Mouse (Mus musculus) neural tube, embryonic 14.5 days (tissue): Measurements from ENCODE around the gene Kif26b. TPM values are rescaled to one million over a fixed set of nuclear protein-coding genes. Genes with fewer than 3 reads are reported as not detected.

Experiments used
- ATAC-seq: fragments of 200-750 bp; cut with Nextera tagmentation; 2 replicates; pipeline ENCODE4 v1.8.0; 2017; ENCODE audit warnings: low read depth, mild to moderate bottlenecking, moderate TSS enrichment, moderate library complexity
- H3K27ac ChIP-seq: fragments of 300-500 bp; sonication (generic); 2 replicates; pipeline ENCODE4 v1.5.1; 2014; ENCODE audit warnings: low read depth, mild to moderate bottlenecking, control low read depth, low read length, moderate library complexity, mixed read lengths
- H3K27me3 ChIP-seq: fragments of 300-500 bp; sonication (generic); 2 replicates; pipeline ENCODE4 v1.6.1; 2014; ENCODE audit warnings: low read length; ENCODE audit not compliant: control insufficient read depth, insufficient read depth
- H3K36me3 ChIP-seq: fragments of 300-500 bp; sonication (generic); 2 replicates; pipeline ENCODE4 v1.6.1; 2014; ENCODE audit warnings: low read length, mixed read lengths; ENCODE audit not compliant: control insufficient read depth, insufficient read depth
- H3K4me1 ChIP-seq: fragments of 300-500 bp; sonication (generic); 2 replicates; pipeline ENCODE4 v1.6.1; 2014; ENCODE audit warnings: low read length; ENCODE audit not compliant: control insufficient read depth, insufficient read depth
- H3K4me2 ChIP-seq: fragments of 300-500 bp; sonication (generic); 2 replicates; pipeline ENCODE4 v1.6.1; 2014; ENCODE audit warnings: mild to moderate bottlenecking, low read depth, low read length, control low read depth
- H3K4me3 ChIP-seq: fragments of 300-500 bp; sonication (generic); 2 replicates; pipeline ENCODE4 v1.5.1; 2014; ENCODE audit warnings: low read depth, low read length, control low read depth, mixed read lengths
- H3K9ac ChIP-seq: fragments of 300-500 bp; sonication (generic); replicated peaks from 2 replicates; pipeline ENCODE4 v1.6.1; 2014; ENCODE audit warnings: low read depth, mild to moderate bottlenecking, control low read depth, low read length, mixed read lengths
- H3K9me3 ChIP-seq: fragments of 300-500 bp; sonication (generic); 2 replicates; pipeline ENCODE4 v1.6.1; 2016; ENCODE audit warnings: low read length; ENCODE audit not compliant: control insufficient read depth
- WGBS: fragments of 180-500 bp; shearing (Covaris S2); extraction: QIAGEN DNeasy Blood & Tissue Kit; methylation state at CpG from one replicate; pipeline ENCODE4 v1.1.7; 2014; 5-methylcytosine and 5-hydroxymethylcytosine counted together
- polyA plus RNA-seq: library from polyadenylated mRNA; unstranded; fragments of >200 nt; fragmentation: Nextera tagmentation; extraction: Ambion mirVana; gene quantifications from 2 replicates; pipeline ENCODE4 v1.2.1, GENCODE M21; 2014

Gene Kif26b
- 18.5 and 18.8 TPM in 2 replicates for polyA plus RNA-seq

GRCm38 (mm10) chr1:178528431-178529351, at the start of gene Kif26b:
Gene Kif26b, plus strand, starts transcription at chr1:178529125.
- 1% methylated on average over 91 of the region's 92 CpGs for WGBS
- peak; percentile 73 for ATAC-seq
- no peaks in the 10 kb centered on the region for H3K9me3 ChIP-seq

DNA sequence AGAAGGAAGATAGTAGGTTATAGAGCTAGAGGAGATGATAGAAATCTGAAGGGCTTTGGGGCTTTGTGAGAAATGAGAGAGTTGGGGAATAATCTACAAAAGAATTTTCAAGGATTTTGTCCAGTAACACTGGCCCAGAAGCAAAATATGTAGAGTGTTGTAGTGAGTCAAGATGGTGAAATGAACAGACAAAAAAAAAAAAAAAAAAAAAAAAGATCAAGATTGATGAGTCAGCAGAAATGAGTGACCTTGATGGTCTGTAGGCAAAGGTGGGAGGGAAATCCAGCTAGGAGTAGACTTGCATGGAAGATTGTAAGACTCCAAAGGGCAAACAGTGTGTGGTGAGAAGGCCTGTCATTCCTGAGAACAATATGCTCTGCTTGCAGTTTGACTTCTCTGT, 45.1 kb upstream of the Kif26b start:
- Histone ChIP-seq H3K9me3 (no peaks in the 10 kb centered on the region), H3K4me2 (no peak overlapping the region), H3K27me3 (no peaks in the 10 kb centered on the region), H3K9ac (no peak overlapping the region), H3K27ac (no peak overlapping the region), H3K4me1 (no peaks in the 10 kb centered on the region), H3K36me3 (no peaks in the 10 kb centered on the region), H3K4me3 (no peak overlapping the region)
- ATAC-seq = no peak

More at GRCm38 (mm10) chr1:178528431-178529351, at the start of gene Kif26b:
- Histone ChIP-seq H3K9ac (peak within 1 kb of the TSS; percentile 91), H3K27ac (peak within 1 kb of the TSS; percentile 92), H3K27me3 (no peaks in the 10 kb centered on the region), H3K36me3 (no peaks in the 10 kb centered on the region), H3K4me2 (peak within 1 kb of the TSS; percentile 100), H3K4me3 (peak within 1 kb of the TSS; percentile 65), H3K4me1 (peaks cover 6% of the 10 kb centered on the region; the same call in 1 of the 2 replicates)

- H3K4me1 ChIP-seq = no peaks in the 10 kb centered on the region
- 81% methylated on average over 5 of the region's 5 CpGs for WGBS
- no peaks in the 10 kb centered on the region for H3K27me3 ChIP-seq
- H3K9ac ChIP-seq = no peak overlapping the region
- no peak overlapping the region for H3K4me3 ChIP-seq
- ATAC-seq = no peak
- H3K36me3 ChIP-seq = no peaks in the 10 kb centered on the region
- H3K9me3 ChIP-seq = no peaks in the 10 kb centered on the region
- no peak overlapping the region for H3K27ac ChIP-seq
- H3K4me2 ChIP-seq = no peak overlapping the region
These were observed 43.6 kb upstream of the Kif26b start for GRCm38 (mm10) chr1:178485138-178485867.

DNA sequence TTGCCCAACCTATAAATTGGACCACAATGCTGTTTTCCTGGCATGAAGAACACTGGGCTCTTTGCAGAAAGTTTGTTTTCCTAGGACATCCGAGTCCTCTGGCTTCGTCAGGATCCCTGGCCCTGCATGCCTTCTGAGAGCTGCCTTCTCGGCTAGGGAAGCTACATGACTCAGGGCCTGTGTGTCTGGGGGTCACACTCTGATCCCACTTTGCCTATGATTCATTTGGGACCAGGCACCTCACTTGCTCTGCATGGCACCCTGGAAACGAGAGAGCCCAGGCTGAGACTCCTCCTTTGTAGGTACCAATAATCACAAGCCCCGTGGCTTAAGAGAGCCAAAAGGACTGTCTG, 43.1 kb upstream of the Kif26b start:
- Histone ChIP-seq H3K9ac (no peak overlapping the region), H3K36me3 (no peaks in the 10 kb centered on the region), H3K27me3 (no peaks in the 10 kb centered on the region), H3K4me3 (no peak overlapping the region), H3K4me2 (no peak overlapping the region), H3K4me1 (no peaks in the 10 kb centered on the region), H3K27ac (no peak overlapping the region), H3K9me3 (no peaks in the 10 kb centered on the region)
- ATAC-seq = no peak
- 76% methylated on average over 5 of the region's 5 CpGs for WGBS

DNA sequence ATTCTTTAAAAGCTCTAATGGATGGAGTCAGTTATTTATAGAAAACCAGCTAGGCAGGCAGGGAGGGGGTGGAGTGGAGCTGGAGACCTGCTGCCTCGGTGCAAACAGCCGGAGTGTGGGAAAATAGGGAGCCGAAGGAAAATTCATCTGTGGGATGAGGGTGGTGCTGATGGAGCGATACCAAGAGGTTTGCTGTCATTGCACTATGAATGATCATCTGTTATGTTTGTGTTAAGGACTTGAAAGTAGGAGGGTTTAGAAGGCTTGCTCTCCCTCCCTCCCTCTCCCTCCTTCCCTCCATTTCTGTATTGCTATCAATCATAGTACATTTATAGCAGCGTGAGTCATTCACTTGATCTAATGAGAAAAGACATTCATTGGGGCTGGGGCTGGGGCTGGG, 42.1 kb upstream of the Kif26b start:
- Histone ChIP-seq H3K4me2 (no peak overlapping the region), H3K27ac (no peak overlapping the region), H3K9me3 (no peaks in the 10 kb centered on the region), H3K4me1 (no peaks in the 10 kb centered on the region), H3K36me3 (no peaks in the 10 kb centered on the region), H3K9ac (no peak overlapping the region), H3K27me3 (no peaks in the 10 kb centered on the region), H3K4me3 (no peak overlapping the region)
- 73% methylated on average over 5 of the region's 5 CpGs for WGBS
- no peak; the same call in 1 of the 2 replicates for ATAC-seq

DNA sequence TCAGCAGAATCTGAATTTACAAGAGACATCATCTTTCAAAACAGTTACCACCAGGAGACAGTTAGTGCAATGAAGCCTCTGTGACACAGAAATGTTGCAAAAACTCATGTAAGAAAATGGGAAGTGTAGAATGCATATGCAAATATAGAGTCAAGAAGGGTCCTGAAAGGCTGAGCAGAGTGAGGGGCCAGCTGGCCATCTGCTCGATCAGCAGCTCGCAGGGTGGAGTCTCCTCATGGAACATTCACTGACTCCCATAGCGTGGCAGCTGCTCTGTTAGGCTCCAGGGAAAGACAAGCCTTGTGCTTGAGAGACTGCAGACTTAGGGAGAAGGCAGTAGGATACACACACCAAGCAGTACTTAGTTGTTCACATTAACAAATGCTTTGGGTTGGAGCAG, 39.8 kb upstream of the Kif26b start:
- H3K27ac ChIP-seq = no peak overlapping the region
- no peak overlapping the region for H3K4me2 ChIP-seq
- H3K27me3 ChIP-seq = no peaks in the 10 kb centered on the region
- ATAC-seq = no peak
- H3K4me1 ChIP-seq = no peaks in the 10 kb centered on the region
- H3K4me3 ChIP-seq = no peak overlapping the region
- H3K36me3 ChIP-seq = no peaks in the 10 kb centered on the region
- H3K9me3 ChIP-seq = no peaks in the 10 kb centered on the region
- WGBS = 29% methylated on average over 3 of the region's 3 CpGs
- no peak overlapping the region for H3K9ac ChIP-seq

GRCm38 (mm10) chr1:178491733-178492132, 37.2 kb upstream of the Kif26b start:
- no peaks in the 10 kb centered on the region for H3K27me3 ChIP-seq
- ATAC-seq = no peak
- no peak overlapping the region for H3K4me2 ChIP-seq
- no peaks in the 10 kb centered on the region for H3K4me1 ChIP-seq
- no peaks in the 10 kb centered on the region for H3K36me3 ChIP-seq
- H3K4me3 ChIP-seq = no peak overlapping the region
- no peaks in the 10 kb centered on the region for H3K9me3 ChIP-seq
- H3K27ac ChIP-seq = no peak overlapping the region
- 87% methylated on average over 5 of the region's 5 CpGs for WGBS
- H3K9ac ChIP-seq = no peak overlapping the region

- H3K4me1 ChIP-seq = no peaks in the 10 kb centered on the region
- no peaks in the 10 kb centered on the region for H3K27me3 ChIP-seq
- no peak overlapping the region for H3K4me2 ChIP-seq
- H3K36me3 ChIP-seq = no peaks in the 10 kb centered on the region
- no peak overlapping the region for H3K9ac ChIP-seq
- no peak overlapping the region for H3K4me3 ChIP-seq
- WGBS = 78% methylated on average over 2 of the region's 2 CpGs
- ATAC-seq = no peak
- H3K27ac ChIP-seq = no peak overlapping the region
- no peaks in the 10 kb centered on the region for H3K9me3 ChIP-seq
These were observed 36.4 kb upstream of the Kif26b start for GRCm38 (mm10) chr1:178492493-178492892.

- no peaks in the 10 kb centered on the region for H3K4me1 ChIP-seq
- no peak overlapping the region for H3K27ac ChIP-seq
- H3K27me3 ChIP-seq = no peaks in the 10 kb centered on the region
- H3K4me2 ChIP-seq = no peak overlapping the region
- H3K36me3 ChIP-seq = no peaks in the 10 kb centered on the region
- 49% methylated on average over 2 of the region's 2 CpGs for WGBS
- no peaks in the 10 kb centered on the region for H3K9me3 ChIP-seq
- ATAC-seq = no peak
- no peak overlapping the region for H3K4me3 ChIP-seq
- no peak overlapping the region for H3K9ac ChIP-seq
These were observed 32.7 kb upstream of the Kif26b start for GRCm38 (mm10) chr1:178496186-178496585.
